Mouse (Mus musculus) gastrocnemius, postnatal 36 days (tissue): ENCODE results near the gene Faiml. TPM values are rescaled to one million over a fixed set of nuclear protein-coding genes. Genes with fewer than 3 reads are reported as not detected.

Experiments
- DNase-seq, 2 experiments: peaks; one replicate each; pipeline ENCODE4 v3.0.0; 2022
- intact Hi-C: fragments of 180-260 bp; cut with DNase I; formaldehyde crosslinking; loops from one replicate; pipeline ENCODE4 v1.15.1; 2025
- total RNA-seq, 2 experiments: library from RNA; stranded (reverse); gene quantifications; 2 replicates each; pipeline ENCODE4 v1.2.3; 2021

The Faiml gene
- total RNA-seq, 2 experiments from 2014 or later: not detected

DNA sequence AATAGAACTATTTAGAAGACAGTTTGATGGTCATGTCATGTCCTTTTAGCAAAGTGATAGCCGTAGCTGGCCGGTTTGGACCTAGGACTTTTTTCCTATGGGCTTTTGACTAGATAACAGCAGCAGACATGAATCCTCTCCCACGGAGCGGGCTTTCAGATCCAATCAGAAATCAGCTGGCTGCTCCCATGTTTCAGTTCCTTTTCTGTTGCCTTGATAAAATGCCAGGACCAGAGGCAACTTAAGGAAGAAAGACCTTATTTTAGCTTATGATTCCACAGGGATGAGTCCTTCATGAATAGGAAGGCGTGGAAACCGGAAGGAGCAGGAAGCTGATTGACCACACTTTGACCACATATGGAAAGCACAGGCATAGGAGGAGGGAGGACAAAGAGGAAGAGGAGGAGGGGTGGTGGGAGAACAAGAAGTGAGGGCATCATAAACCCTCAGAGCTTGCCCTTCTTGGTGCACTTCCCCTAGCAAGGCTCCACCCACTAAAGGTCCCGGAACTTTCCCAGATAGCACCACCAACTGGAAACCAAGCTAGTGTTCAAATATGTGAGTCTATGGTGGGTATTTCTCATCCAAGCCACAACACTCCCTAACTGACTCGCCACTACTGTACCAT lies 53.9 kb downstream of the Faiml start:
- intact Hi-C loops: no loop called here
- DNase-seq: no peak

DNA sequence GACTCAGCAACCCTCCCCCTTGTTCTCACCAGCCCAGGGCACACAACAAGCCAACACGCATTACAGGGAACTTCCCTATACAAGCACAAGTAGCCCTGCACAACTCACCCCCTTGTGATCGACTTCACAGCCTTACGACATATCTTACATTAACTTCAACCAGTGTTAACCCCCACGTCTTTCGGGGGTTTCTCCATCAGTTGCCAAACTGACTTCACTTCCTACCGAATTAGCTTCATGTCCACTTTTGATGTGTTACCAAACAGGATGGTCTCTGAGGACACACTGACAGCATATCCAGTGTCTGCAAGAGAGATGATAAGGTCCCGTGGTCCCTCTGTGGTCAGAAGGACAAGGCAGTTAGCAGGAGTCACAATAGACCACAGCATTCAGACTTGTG lies 54.9 kb downstream of the Faiml start:
- intact Hi-C loops: no loop called here
- DNase-seq: no peak

DNA sequence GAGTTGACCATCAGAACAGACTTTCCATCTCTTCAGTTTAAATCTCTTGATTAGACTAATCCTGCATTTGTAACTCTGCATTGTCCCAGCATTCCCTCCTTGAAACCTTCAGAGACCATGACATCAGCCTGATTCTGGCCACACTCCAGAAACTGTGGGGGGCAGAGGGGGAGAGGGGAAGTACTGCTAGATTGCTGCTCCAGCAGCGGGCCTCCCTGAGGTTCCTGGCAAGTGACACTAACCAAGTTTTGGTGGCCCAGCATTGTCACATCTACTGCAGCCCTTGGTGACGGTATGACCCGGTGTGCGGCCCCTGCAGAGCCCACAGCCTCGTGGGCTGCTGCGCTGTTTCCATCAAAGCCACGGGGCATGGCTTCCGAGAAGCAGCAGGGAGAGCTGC lies 56.8 kb downstream of the Faiml start:
- no peak for DNase-seq
- intact Hi-C loops: no loop called here

Other genes starting within 250 kb of the Faiml start
- not detected for gene Gm1123, start 201.5 kb downstream of the Faiml start, total RNA-seq
- gene Pik3cb, start 96.6 kb downstream of the Faiml start, total RNA-seq: 1 to 10 TPM; 5.1 to 5.2 TPM
- gene Cep70, start 6.1 kb upstream of the Faiml start, total RNA-seq: 1 to 10 TPM; 2.0 to 3.1 TPM
- gene Esyt3, start 121.3 kb upstream of the Faiml start, total RNA-seq: not detected
- 1 to 10 TPM; 4.0 to 5.1 TPM for gene Mras, start 200.1 kb upstream of the Faiml start, total RNA-seq
- not detected for gene Nme9, start 214.2 kb upstream of the Faiml start, total RNA-seq